Mouse (Mus musculus) megakaryocyte-erythroid progenitor cell, adult 5 weeks (primary cell): Measurements from ENCODE around the gene Myocos. TPM values are rescaled to one million over a fixed set of nuclear protein-coding genes. Genes with fewer than 3 reads are reported as not detected.

Experiments
- polyA plus RNA-seq: library from polyadenylated mRNA; stranded (reverse); fragments of >175 nt; gene quantifications from 2 replicates; pipeline ENCODE4 v1.2.3, GENCODE M21; 2012

The Myocos gene
- polyA plus RNA-seq, result not detected in 2 replicates

GRCm38 (mm10) chr1:162658119-162658518, at the start of gene Myocos:
TSS of gene Myocos (minus strand) at chr1:162658219.

DNA sequence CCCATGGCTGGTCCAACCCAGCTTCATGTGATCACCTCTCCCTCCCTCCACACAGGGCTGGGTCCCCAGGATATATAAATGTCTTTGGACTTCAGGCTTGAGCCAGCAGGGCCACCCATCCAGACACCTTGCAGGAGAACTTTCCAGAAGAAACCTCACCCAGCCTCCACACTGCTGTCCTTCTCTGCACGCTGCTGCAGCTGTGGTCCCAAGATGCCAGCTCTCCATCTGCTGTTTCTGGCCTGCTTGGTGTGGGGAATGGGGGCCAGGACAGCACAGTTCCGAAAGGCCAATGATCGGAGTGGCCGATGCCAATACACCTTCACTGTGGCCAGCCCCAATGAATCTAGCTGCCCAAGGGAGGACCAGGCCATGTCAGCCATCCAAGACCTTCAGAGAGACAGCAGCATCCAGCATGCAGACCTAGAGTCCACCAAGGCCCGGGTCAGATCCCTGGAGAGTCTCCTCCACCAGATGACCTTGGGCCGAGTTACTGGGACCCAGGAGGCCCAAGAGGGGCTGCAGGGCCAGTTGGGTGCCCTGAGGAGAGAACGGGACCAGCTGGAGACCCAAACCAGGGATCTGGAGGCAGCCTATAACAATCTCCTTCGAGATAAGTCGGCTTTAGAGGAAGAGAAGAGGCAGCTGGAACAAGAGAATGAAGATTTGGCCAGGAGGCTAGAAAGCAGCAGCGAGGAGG, 18.8 kb downstream of the Myocos start, which contains the start of gene Myoc:
Gene Myoc, plus strand, starts transcription at position 105 of the 700 bp plus-strand sequence.

Other genes starting within 250 kb of the Myocos start
- gene Dnm3, start 180.2 kb downstream of the Myocos start, polyA plus RNA-seq, result 0.20 and 0.28 TPM in 2 replicates
- 7.6 and 10.2 TPM in 2 replicates for gene Mettl13, start 109.7 kb downstream of the Myocos start, polyA plus RNA-seq
- gene Vamp4, start 87.7 kb downstream of the Myocos start, polyA plus RNA-seq, result 8.9 and 10.6 TPM in 2 replicates
- gene Myoc, start 19.1 kb downstream of the Myocos start, polyA plus RNA-seq, result not detected in 2 replicates
- gene Prrc2c, start 82.3 kb upstream of the Myocos start, polyA plus RNA-seq, result 36.3 and 47.0 TPM in 2 replicates
- gene Fmo4, start 155.8 kb upstream of the Myocos start, polyA plus RNA-seq, result not detected in 2 replicates
- 0.10 TPM in 1 of 2 replicates, not detected in the other for gene Fmo1, start 208.4 kb upstream of the Myocos start, polyA plus RNA-seq
- not detected in 2 replicates for gene Fmo2, start 240.5 kb upstream of the Myocos start, polyA plus RNA-seq